Mouse (Mus musculus) right cerebral cortex, postnatal 4 days (tissue): ENCODE results near the gene Trappc3l.
A peak's percentile ranks its signal among the peaks of the same experiment; 100 is the strongest.

Experiments used
- DNase-seq: peaks from one replicate; pipeline ENCODE4 v3.0.0-alpha.2; 2022

The Trappc3l gene

GRCm38 (mm10) chr10:34095964-34096363 is 58.6 kb downstream of the Trappc3l start:
- peak; percentile 2 for DNase-seq

GRCm38 (mm10) chr10:34096418-34096883 is 59.1 kb downstream of the Trappc3l start, which contains the start of gene Calhm5:
TSS of gene Calhm5 (minus strand) at chr10:34096519.
- DNase-seq = peak; percentile 14

GRCm38 (mm10) chr10:34110863-34111465 is 73.6 kb downstream of the Trappc3l start:
- no peak for DNase-seq

DNA sequence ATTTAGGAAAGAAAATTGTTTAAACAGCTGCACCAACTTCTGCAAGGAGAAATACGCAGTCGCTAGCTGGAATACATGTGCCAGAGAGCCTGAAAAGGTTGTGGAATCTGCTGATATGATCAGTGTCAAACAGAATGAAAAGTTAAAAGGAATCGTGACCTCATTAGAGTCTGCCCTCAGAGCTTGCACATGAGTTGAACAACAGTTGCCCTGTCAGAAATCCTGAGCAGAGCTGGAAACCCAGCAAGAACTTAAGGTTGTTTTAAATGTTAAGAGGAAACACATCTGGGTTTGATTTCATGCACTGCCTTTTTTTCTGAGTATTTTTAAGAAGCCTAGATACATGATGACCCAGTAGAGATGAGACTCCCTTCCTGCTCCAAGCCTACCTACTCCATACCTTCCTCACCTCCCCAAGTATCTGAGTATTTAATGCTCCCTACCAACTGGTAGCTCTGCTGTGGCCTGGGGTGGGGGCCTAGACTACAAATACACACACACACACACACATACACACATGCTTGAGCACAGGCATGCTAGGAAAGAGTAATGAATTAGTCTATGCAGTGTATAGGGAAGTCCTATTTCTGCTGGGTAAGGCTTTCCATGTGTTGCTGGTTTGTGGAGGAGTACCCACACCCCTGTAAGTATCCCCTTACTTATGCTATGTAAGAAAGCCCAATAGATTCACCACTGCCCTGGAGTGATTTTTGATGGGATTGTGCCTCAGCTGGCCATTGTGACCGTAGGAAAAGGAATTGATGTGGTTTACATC is 74.8 kb downstream of the Trappc3l start:
- no peak for DNase-seq

DNA sequence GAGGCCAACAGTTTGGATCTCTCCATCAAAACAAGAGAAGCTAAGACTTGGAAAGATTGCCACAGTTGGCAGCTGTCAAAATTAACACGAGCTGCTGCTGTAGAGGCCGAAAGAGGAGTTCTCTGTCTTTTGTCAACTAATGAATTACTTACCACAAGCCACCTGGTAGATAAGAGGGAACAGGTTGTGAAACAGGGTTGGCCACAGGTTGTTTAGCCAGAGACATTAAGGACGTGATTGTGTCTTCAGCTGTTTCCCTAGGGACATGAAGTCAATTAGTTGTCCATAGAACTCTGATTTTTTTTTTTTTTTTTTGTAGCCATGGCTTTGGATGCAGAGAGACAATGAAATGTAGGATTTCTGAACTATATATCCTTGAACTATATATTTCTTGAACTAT is 79.7 kb downstream of the Trappc3l start:
- no peak for DNase-seq

DNA sequence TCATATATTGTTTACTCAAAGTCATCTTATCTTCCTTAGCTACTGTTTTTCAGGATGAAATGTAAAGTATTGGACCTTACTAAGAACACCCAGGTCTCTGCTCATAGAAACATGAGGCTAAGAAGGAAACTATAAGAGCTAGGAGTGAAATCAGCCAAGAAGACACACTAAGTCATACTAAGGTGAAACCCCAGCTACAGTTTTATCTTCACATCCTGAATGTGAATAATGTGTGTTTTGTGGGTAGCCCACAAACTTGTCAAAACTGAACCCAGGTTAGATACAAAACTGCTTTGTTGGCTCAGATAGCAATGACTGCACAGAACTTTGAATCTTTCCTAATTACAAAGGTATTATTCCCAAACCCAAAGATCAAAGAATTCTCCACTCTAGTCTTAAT is 80.4 kb downstream of the Trappc3l start:
- DNase-seq = no peak

DNA sequence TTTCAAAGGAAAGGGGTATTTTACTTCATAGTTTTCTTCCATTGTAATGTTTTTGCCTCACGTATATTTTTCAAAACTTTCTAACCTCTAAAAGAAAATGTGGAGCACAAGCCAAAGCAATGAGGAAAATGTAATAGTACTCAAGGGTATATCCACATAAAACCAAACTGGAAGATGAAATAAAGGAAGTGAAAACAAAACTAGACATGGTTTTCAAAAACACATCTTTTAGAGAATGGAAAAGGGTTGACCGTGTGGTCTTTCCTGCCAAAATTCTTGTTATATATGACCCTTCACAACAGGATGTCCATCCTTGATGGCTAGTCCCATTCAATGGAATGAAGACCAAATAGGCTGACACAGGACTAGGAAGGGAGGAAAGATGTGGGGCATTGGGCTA is 81.0 kb downstream of the Trappc3l start:
- DNase-seq = no peak

DNA sequence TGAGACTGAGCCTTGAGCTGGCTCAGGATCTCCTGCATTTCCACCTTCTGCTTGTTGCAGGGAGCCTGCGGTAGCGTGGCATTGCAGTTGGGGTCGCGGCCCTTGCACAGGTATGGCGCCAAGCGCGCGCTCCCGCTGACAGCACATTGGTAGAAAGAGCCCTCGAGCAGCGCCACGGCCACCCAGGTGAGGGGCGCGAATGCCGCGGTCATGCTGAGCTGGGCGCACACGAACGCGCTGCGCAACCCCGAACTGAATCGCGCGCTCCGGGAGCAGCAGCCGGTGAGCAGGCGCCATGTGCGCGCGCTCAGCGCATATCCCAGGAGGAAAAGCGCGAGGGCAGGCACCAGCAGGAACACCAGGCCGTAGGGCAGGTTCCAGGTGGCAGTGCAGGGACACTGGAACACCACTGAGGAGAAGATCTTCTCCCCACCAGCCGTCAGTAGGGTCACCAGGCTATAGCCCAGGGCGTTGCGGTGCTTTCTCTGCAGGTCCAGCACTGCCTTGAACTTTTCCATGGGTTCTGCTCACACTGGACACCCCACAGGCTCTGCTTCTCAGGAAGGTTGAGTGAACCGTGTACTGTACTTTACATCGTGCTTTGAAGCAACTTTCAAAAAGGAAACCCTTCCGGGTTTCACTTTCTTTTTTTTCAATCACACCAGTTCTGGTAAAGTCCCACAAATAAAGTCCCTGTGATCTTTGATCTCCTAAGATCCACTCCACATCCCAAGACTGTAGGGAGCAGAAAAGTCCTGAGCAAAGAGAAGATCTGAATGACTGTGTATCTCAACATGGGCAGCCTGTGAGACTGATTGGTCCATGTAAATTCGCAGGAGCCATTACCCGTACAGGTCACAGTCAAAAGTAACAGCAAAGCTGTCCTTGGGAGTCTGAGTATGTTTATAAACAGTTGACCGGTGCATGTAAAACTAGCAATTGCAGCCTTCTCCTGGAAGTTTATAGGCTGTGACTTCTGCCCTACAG is 90.3 kb downstream of the Trappc3l start, which contains the start of gene Calhm6:
Calhm6 (minus strand) TSS at position 593 of the 987 bp plus-strand sequence.
- DNase-seq = peak; percentile 47

GRCm38 (mm10) chr10:34128391-34128790 is 91.0 kb downstream of the Trappc3l start:
- DNase-seq = no peak

GRCm38 (mm10) chr10:34131356-34131755 is 94.0 kb downstream of the Trappc3l start:
- DNase-seq = no peak

DNA sequence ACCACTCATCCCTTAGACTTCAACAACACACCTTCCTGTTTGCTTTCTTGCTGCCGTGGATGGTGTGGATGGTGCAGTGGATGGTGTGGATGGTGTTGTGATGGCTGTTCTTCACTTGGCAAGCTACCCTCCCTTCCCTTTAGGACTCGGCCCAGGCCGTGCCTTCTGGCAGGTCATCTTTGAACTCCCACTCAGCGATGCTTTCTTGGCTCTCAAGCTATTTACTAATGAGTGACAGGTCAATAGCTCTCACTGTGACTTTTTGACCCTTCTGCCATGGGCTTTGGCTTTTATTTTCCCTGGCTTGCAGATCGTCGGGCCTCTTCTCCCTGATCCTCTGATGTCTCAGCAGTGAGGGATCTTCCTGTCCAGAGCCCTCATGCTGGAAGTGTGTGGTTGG is 99.0 kb downstream of the Trappc3l start:
- no peak for DNase-seq

DNA sequence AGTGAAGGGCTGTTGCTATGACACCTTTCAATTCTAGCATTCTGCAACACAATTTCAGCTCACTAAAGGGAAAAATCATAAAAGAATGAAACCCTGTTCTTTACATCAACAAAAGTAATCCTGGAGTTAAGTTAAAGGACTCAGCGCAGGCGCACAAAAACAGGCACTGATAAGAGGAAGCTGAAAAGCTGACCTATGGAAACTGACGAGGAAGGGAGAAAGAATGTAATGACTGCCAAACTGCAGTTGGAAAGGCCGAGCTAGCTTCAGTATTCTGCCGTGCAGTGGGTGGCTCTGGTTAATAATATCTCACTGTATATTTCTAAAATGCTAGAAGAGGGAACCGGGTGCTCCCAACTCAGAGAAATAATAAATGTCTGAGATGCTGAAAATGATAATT is 100.6 kb downstream of the Trappc3l start:
- no peak for DNase-seq

GRCm38 (mm10) chr10:34139768-34140167 is 102.4 kb downstream of the Trappc3l start:
- DNase-seq = no peak

DNA sequence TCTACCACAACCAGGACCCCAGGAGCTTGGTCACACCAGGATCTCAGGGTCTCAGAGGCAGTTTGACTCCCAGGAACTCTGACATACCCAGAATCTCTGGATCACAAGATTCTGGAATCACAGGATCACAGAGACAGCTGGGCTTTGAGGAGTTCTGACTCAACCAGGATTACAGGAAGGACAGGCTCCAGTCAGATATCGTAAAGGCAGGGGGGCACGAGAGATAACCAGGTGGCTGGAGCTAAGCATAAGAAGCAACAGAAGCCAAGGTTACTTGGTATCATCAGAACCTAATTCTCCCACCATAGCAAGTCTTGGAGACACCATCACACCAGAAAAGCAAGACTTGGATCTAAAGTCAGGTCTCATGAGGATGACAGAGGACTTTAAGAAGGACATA is 104.3 kb downstream of the Trappc3l start:
- DNase-seq = no peak

DNA sequence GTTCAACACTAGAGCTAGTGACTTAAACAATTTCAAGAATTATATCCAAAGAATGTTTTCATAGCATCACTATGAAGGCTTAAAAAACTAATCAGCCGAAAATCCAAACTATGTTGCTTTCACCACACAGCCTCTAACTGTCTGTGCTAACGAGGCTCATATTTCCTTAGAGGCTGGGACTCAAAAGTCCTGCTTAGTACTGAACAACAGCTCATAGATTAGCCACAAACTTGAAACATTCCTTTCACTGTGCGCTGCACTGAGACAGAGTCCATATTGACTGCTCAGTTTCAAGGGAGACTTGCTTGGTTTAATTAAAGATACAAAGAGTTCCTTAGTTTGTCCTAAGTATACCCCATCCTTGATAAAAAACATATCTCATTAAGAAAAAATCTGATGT is 112.4 kb downstream of the Trappc3l start:
- no peak for DNase-seq

DNA sequence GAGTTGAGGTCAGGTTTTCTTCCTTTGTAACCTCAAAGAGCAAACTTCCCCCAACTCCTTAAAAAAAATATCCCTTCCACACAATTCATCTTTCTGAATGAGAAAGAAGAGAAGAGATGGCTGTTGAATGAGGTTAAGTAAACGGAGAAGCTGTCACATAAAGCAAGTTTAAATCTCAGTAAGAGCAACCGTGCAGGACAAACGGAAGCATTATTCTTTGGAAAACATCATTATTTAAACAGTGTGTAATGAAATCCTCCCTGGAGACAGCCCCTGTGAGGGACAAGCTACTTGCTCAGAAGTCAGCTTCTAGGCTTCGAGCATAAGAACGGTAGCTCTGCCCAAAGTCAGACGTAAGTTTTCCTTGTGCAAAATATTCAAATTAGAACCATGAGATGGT is 113.1 kb downstream of the Trappc3l start:
- DNase-seq = no peak

- no peak for DNase-seq
Measured at GRCm38 (mm10) chr10:34151827-34152226, 114.4 kb downstream of the Trappc3l start.

GRCm38 (mm10) chr10:34155796-34156554 is 118.6 kb downstream of the Trappc3l start:
- DNase-seq = no peak
